Mouse (Mus musculus) lung, adult 2 months (tissue): ENCODE data around the gene Enho. TPM values are rescaled to one million over a fixed set of nuclear protein-coding genes. Genes with fewer than 3 reads are reported as not detected.

ENCODE experiments used
- DNase-seq: peaks from one replicate; pipeline ENCODE4 v3.0.0; 2022
- H3K4me1 ChIP-seq: fragments of 200-500 bp; 2 replicates; pipeline ENCODE4 v1.6.1; 2011; ENCODE audit warnings: low read length; ENCODE audit not compliant: control insufficient read depth, insufficient read depth
- H3K4me3 ChIP-seq: fragments of 200-500 bp; replicated peaks from 2 replicates; pipeline ENCODE3; 2011; ENCODE audit warnings: low read depth, mild to moderate bottlenecking, control low read depth, low read length; ENCODE audit errors: extremely low read depth
- CTCF ChIP-seq: fragments of 200-500 bp; IDR thresholded peaks from 2 replicates; pipeline ENCODE4 v1.5.1; 2011; ENCODE audit warnings: mild to moderate bottlenecking, low read length, control low read depth; ENCODE audit not compliant: insufficient read depth
- POLR2A ChIP-seq: fragments of 200-500 bp; IDR thresholded peaks from 2 replicates; pipeline ENCODE4 v1.6.1; 2011; ENCODE audit warnings: low read depth, mild to moderate bottlenecking, control low read depth, low read length, borderline replicate concordance; ENCODE audit errors: extremely low read depth
- WGBS: fragments of 180-500 bp; shearing (Covaris S2); methylation state at CpG from one replicate; pipeline ENCODE4 v1.1.7; 2018; 5-methylcytosine and 5-hydroxymethylcytosine counted together
- polyA plus RNA-seq: library from polyadenylated mRNA; depleted of rRNA; stranded (reverse); fragments of >200 nt; gene quantifications from 2 replicates; pipeline ENCODE4 v1.2.3, GENCODE M21; 2012

Gene Enho
- polyA plus RNA-seq, 1 experiment, result 36.4 TPM

DNA sequence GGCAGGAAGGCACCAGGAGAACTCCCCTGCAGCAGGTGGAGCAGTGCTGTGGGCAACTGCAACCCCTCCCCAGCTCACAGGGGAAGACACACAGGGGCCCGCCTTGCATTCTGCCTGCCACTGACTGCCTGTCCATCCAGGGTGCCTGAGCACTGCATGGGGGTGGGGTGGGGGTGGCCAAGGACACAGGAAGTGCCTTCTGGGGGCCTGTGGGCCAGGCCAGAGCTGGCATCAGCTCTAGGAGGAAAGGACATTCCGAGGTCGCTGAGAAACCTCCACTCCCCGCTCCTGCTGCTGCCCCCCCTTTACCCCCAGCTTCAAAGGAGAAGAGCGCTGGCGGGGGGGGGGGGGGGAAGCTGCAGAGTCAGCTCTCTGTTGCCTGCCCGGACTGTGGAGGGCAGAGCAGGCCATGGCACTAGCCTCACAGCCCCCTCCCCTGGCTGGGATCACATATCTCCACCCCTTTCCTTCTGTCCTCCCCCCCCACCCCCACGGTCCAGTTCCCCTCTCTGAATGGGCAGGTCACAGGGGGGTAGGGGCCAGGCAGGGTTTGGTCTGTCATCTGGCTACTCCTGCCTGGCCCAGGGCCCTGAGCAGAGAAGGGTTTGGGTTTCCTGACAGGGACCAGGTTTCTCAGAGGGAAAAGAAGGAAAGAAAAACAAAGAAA lies 25.0 kb upstream of the Enho start:
- WGBS, result 11% methylated on average over 6 of the region's 8 CpGs
- TF ChIP-seq CTCF (no peak), POLR2A (no peak)
- DNase-seq, result no peak

DNA sequence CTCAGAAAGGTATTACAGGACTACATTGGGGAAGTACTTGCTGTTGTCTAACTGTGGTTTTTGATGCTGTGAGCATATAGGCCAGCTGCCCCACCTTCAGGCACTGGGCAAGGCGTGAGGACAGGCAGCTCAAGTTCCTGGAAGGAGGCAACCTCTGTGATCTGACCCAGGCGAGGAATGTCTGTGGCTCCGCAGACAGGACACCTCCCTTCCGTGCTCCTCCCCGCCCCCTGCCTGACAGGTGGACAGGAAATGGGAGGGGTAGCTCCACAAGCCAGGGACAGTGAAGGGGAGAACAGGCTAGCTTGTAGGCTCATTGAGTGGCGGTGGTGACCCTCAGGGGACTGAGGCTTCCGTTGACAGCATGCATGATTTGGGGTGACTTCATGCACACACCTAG lies 24.4 kb upstream of the Enho start:
- WGBS, result 30% methylated on average over 7 of the region's 7 CpGs
- no peaks in the 10 kb centered on the region for H3K4me1 ChIP-seq
- no peak overlapping the region for H3K4me3 ChIP-seq
- TF ChIP-seq CTCF (no peak), POLR2A (no peak)
- DNase-seq, result no peak

More for the DNA sequence above, 25.0 kb upstream of the Enho start:
- Histone ChIP-seq H3K4me3 (no peak overlapping the region), H3K4me1 (no peaks in the 10 kb centered on the region)

DNA sequence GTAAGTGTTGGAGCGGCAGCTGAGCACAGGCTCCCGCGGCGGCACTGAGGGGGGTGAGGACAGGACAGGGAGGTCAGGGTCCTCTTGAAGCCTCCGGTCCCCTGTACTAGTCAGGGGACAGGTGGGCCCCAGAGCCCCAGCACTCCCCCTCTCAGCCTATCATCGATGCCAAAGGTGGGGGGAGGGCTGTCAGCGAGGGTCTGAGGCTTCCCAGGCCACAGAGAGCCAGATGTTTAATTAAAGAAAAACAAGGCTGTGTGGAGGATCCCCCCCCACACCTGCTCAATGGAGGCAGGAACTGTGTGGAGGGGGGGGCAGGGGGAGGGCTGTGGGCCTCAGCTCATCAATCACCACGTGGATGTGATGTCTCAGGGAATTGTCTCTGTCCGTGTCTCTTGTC lies 23.5 kb upstream of the Enho start:
- 38% methylated on average over 9 of the region's 9 CpGs for WGBS
- no peak for TF ChIP-seq POLR2A
- TF ChIP-seq CTCF, result no peak
- DNase-seq, result no peak
- Histone ChIP-seq H3K4me3 (no peak overlapping the region), H3K4me1 (no peaks in the 10 kb centered on the region)

DNA sequence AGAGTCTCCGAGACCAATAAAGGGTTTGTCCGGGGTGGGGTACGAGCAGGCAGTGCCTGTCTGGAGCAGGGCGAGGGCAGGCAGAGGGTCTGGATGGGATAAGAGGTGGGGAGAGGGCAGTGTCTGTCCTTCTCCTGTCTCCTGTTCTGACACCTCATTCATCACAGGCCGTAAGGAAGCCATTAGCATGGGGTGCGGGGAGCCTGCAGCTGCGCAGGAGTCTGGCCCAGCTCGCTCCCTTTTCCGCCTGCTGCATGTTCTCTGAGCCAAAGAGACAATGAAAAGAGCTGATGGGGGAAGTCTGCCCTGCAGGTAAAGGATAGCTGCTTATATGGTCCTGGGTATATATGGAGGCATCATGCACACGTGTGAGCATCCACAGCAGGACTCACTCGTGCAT lies 22.6 kb upstream of the Enho start:
- TF ChIP-seq CTCF, result no peak
- no peak for TF ChIP-seq POLR2A
- no peak for DNase-seq
- no peaks in the 10 kb centered on the region for H3K4me1 ChIP-seq
- no peak overlapping the region for H3K4me3 ChIP-seq
- WGBS, result 63% methylated on average over 11 of the region's 11 CpGs

DNA sequence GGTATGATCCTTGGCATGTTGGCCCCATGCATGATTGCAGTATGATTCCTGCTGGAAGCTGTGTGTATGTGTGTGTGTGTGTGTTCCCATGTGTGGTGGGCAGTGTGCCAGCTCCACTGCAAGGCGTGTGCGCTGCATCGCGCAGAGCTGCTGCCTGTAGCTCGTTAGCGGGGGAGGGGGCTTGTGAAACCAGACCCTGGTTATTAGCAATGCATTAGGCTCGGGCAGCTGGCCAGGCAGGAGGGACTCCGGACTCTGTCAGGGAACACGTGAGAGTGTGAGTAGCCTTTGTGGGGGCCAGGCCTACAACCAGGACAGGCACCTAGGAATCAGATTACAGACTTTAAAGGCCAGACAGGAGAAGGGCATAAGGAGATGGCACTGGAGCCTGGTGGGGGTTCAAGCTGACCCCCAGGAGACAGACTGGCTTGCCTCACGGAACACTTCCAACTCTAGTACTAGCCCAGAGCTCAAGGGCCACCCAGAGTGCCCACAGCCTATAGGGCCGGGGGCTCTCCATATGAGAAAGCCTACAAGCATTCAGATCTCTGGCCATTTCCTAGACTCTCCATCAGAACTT lies 20.8 kb upstream of the Enho start:
- Histone ChIP-seq H3K4me1 (no peaks in the 10 kb centered on the region), H3K4me3 (no peak overlapping the region)
- 55% methylated on average over 11 of the region's 11 CpGs for WGBS
- DNase-seq, result no peak
- TF ChIP-seq CTCF, result no peak
- TF ChIP-seq POLR2A, result no peak

DNA sequence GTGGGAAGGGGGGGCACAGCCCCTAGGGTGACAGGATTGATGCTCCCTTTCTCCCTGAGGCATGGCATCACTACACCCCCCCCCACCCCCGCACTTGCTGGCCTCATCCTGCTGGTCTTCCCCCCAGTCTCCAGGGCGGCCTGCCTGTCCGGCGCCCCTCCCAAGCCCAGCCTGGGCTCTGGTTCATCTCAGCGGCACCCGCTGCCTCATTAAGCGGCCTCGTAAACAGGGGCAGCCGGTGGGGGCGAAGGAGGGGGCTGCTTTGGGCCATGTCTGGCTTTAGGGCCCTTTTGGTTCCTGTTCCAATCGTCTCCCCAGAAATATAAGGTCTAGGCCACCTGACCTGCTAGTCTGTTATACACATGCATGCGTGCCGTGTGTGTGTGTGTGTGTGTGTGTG lies 19.4 kb upstream of the Enho start:
- no peak for DNase-seq
- Histone ChIP-seq H3K4me1 (no peaks in the 10 kb centered on the region), H3K4me3 (no peak overlapping the region)
- WGBS, result 73% methylated on average over 13 of the region's 13 CpGs
- no peak for TF ChIP-seq POLR2A
- no peak for TF ChIP-seq CTCF

DNA sequence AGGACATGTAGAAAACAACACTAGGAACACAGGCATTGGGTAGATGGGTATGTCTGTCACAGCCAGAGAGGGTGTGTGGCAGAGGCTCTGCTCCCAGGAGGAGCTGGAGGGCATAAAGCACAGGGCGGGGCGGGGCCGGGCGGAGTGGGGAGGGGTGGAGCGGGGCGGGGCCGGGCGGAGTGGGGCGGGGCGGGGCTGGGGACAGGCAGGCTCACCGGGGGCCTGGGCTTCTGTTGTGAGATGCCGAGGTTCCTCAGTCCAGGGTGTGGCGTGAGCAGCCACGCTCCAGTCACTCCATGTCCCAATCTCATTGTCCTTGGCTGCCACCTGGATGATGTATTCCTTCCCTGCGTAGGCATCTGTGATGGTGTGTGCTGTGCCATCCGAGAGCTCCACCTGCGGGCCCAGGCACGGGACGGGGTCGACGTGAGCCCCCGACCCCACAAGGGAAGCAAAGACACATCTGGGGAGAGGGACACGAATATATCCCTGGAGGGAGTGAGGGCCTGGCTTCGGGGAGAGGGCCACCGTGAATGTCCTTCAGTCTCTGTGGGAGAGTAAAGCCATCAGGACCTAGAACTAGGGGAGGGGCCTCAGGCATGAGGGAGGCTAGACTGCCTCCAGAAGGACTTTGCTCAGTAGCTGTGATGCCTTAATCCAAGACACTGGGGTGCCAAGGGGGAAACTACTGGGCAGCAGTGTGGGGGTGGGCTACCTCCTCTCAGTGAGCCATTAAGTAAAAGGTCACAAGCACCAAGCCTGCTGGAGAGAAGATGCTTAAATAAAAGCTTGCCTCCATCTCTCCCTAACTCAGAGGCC lies 18.7 kb upstream of the Enho start:
- DNase-seq, result no peak
- TF ChIP-seq POLR2A, result no peak
- no peak for TF ChIP-seq CTCF
- Histone ChIP-seq H3K4me3 (no peak overlapping the region), H3K4me1 (no peaks in the 10 kb centered on the region)
- WGBS, result 27% methylated on average over 24 of the region's 25 CpGs

DNA sequence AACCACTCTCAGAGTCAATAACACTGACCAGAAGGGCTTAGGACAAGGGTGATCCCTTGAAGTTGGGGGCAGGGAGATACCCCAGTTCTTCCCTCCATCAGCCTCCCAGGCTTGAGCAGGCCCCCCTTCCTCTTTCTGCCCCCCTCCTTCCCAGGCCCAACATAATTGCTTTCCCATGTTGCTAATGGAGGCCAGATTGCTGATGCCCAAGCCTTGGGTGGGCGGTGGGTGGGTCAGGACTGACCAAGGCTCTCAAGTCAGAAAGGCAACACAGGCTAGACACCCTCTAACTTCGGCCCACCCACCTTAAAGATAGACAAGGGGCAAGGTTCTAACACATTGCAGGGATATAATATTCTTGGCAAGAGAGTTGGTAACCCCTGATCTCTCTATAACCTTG lies 15.4 kb upstream of the Enho start:
- no peak for DNase-seq
- Histone ChIP-seq H3K4me3 (no peak overlapping the region), H3K4me1 (no peaks in the 10 kb centered on the region)
- TF ChIP-seq POLR2A (no peak), CTCF (no peak)
- WGBS, result 71% methylated on average over 2 of the region's 2 CpGs

DNA sequence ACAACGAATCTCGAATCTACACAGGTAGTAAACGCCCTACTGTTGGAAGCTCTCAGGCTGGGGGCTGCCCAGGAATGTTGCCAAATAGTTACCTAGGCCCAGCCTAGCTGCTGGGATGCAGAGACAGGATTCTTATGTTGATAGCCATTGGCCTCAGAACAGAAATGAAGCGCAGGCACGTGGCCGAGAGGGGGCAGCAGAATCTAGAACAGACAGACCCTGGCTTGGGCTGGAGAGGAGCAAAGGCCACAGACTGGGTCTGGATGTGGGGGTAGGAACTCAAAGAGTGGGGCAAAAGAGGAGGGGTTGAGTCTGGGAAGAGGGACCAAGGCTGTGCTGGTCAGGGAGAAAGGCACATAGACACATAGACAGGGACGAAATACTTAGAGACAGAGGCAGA lies 14.1 kb upstream of the Enho start:
- H3K4me1 ChIP-seq, result no peaks in the 10 kb centered on the region
- no peak overlapping the region for H3K4me3 ChIP-seq
- 25% methylated on average over 7 of the region's 7 CpGs for WGBS
- peak; percentile 51 for TF ChIP-seq CTCF
- no peak for TF ChIP-seq POLR2A
- DNase-seq, result peak; percentile 34

DNA sequence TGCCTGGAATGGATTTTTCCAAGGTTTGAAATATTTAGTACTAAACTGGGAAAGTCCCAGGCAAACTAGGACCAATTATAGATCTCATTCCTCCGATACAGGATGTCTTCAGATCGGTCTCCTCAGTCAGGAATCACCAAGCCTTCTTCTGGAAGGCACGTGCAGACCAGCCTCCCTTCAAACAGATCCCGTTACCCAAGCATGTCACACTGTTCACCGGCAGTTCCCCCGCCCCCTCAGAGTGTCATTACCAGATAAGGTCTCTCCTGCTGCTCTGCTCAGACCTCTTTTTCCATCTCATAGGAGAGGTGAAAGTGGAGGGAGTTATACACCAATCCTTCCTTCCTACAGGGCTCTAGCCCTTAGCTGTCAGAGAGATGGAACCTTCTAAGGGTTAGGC lies 13.6 kb upstream of the Enho start:
- 67% methylated on average over 6 of the region's 6 CpGs for WGBS
- H3K4me1 ChIP-seq, result no peaks in the 10 kb centered on the region
- no peak overlapping the region for H3K4me3 ChIP-seq
- TF ChIP-seq CTCF (no peak), POLR2A (no peak)
- no peak for DNase-seq
